Mouse (Mus musculus) megakaryocyte progenitor cell, adult 5-6 weeks (primary cell): ENCODE data around the gene 4933434E20Rik. TPM values are rescaled to one million over a fixed set of nuclear protein-coding genes. Genes with fewer than 3 reads are reported as not detected.

Experiments used
- ATAC-seq: replicated peaks from 2 replicates; pipeline ENCODE4 v1.8.0; 2016; ENCODE audit warnings: mild to moderate bottlenecking, moderate TSS enrichment, inconsistent platforms; ENCODE audit not compliant: poor library complexity
- total RNA-seq, 2 experiments: library from RNA; stranded (forward) in 1 of 2; stranded (reverse) in 1 of 2; fragments of 157-497, 149-512 nt in 1 of 2; fragments of 200-1000 nt in 1 of 2; gene quantifications; 2 replicates each; pipeline versions ENCODE4 v1.2.3 to v1.2.4; 2015 to 2017

The 4933434E20Rik gene
- total RNA-seq, 2 experiments from 2014 or later = 42.3 to 54.6 TPM

- ATAC-seq = peak; percentile 42
Measured at GRCm38 (mm10) chr3:90079763-90080497, 28.5 kb downstream of the 4933434E20Rik start.

- ATAC-seq = no peak
Measured at GRCm38 (mm10) chr3:90080498-90080863, 29.0 kb downstream of the 4933434E20Rik start.

GRCm38 (mm10) chr3:90081365-90082240 is 30.2 kb downstream of the 4933434E20Rik start:
- peak; percentile 30 for ATAC-seq

- no peak for ATAC-seq
Measured at GRCm38 (mm10) chr3:90083034-90083433, 31.6 kb downstream of the 4933434E20Rik start.

- no peak for ATAC-seq
Measured at GRCm38 (mm10) chr3:90083698-90084324, 32.4 kb downstream of the 4933434E20Rik start.

GRCm38 (mm10) chr3:90084790-90085189 is 33.4 kb downstream of the 4933434E20Rik start:
- no peak for ATAC-seq

- ATAC-seq = peak; percentile 7; the same call in 1 of the 2 replicates
Measured at GRCm38 (mm10) chr3:90085281-90085680, 33.8 kb downstream of the 4933434E20Rik start.

GRCm38 (mm10) chr3:90086068-90086467 is 34.6 kb downstream of the 4933434E20Rik start:
- ATAC-seq = no peak

- no peak for ATAC-seq
Measured at GRCm38 (mm10) chr3:90088617-90089016, 37.2 kb downstream of the 4933434E20Rik start.

GRCm38 (mm10) chr3:90090892-90091291 is 39.5 kb downstream of the 4933434E20Rik start:
- ATAC-seq = no peak

- ATAC-seq = peak; percentile 53; the same call in 1 of the 2 replicates
Measured at GRCm38 (mm10) chr3:90094453-90094852, 43.0 kb downstream of the 4933434E20Rik start.

GRCm38 (mm10) chr3:90097928-90098327 is 46.5 kb downstream of the 4933434E20Rik start:
- ATAC-seq = no peak

GRCm38 (mm10) chr3:90101010-90101409 is 49.6 kb downstream of the 4933434E20Rik start:
- ATAC-seq = no peak

GRCm38 (mm10) chr3:90101673-90102072 is 50.2 kb downstream of the 4933434E20Rik start:
- 0 out of 2 replicates have a peak, but pooled peaks have one; percentile 23 for ATAC-seq

- ATAC-seq = no peak
Measured at GRCm38 (mm10) chr3:90102239-90102638, 50.8 kb downstream of the 4933434E20Rik start.

- ATAC-seq = no peak
Measured at GRCm38 (mm10) chr3:90103176-90103575, 51.7 kb downstream of the 4933434E20Rik start.

GRCm38 (mm10) chr3:90103938-90104337 is 52.5 kb downstream of the 4933434E20Rik start, which contains the start of gene Nup210l:
Nup210l (plus strand) TSS chr3:90104132.
- ATAC-seq = no peak

GRCm38 (mm10) chr3:90111706-90112105 is 60.3 kb downstream of the 4933434E20Rik start:
- no peak for ATAC-seq

- peak; percentile 70 for ATAC-seq
Measured at GRCm38 (mm10) chr3:90114342-90114741, 62.9 kb downstream of the 4933434E20Rik start.

- no peak for ATAC-seq
Measured at GRCm38 (mm10) chr3:90115526-90115925, 64.1 kb downstream of the 4933434E20Rik start.
